Mouse (Mus musculus) thymus, postnatal 36 days (tissue): Measurements from ENCODE around the gene Slc26a1.
"Not testable (repeated sequence)": the region's sequence is repeated elsewhere in the genome, so short reads cannot be mapped to it uniquely, and the experiment has no call there.

Experiments used
- DNase-seq, 2 experiments: peaks; one replicate each; pipeline ENCODE4 v3.0.0; 2022; ENCODE audit warnings: mixed read lengths in 2 of 2

Slc26a1 gene

DNA sequence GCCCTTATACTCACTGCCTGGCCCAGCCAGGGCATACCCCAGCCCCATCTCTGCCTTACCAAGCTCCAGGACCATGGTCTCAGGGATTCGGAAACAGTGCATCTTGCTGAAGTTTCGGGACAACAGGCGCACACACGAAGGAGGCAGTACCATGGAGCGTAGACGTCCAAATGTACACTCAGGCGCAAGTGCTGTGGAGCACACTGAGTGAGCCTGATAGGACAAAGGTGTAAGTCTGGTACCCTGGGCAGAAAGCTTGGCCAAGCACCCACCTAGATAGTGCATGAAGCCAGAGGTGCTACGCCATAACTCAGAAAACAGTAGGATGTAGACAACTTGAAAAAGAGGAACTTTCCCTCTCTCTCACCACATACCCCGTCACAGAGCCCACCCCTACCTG lies 20.0 kb downstream of the Slc26a1 start:
- no peak for DNase-seq

DNA sequence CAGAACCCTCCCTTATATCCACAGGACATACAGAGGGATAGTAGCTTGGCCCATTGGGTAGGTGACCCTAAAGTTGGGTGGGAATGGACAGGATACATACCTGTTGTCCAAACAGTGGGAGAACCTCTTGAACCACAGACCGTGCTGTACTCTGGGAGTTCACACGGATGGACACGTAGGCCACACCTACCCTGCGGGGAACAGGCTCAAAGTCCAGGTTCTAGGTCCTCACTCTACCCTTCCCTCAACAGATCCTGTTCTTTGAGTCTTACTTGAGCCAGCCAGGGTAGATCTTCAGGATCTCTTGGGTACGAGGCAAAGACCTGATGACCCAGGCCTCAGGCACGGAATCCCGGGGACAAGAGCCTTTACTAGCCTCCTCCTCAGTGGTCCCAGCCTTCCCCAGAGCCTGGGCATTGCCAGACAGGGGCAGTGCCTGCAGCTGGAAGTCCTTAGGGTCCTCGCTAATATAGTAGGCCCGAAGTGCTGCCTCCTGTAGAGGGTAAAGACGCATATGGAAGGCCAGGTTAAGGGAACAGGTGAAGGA lies 20.9 kb downstream of the Slc26a1 start:
- no peak for DNase-seq

DNA sequence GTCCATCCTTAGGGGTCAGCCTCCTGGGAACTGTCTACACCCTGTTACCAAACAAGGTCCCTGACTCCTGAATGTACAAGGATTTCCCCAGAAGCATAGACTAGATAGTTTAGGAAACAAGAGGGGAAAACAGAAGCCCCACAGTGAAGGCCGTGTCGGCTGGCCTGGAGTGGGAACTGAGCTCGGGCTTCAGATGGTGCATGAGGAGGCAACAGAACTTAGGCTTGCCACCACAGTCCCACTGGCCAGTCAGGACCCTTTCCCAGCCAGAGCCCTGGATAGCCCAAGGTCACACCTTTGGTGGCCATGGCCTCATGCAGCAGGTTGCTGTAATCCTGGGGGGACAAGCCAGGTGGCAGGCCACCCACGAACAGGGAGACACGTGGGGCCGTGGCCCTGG lies 22.0 kb downstream of the Slc26a1 start:
- no peak for DNase-seq

DNA sequence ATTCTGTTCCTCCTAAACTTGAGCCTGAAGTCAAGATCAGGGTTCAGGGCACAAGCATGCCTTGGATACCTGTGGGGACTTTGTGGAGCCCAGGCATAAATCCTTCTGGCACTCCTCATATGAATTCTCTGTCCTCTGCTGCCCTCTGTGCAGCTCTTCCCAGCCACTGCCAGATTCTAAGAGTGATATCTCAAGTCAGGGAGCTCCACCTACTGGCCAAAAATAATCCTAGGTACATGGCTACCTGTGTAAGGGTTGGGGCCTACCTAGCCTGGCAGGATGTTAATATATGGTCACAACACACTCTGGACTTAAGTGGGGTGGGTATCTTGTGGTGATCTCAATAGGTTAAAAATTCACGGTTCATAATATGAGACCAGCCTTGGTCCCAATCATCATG lies 23.5 kb downstream of the Slc26a1 start:
- DNase-seq = peak; percentile 42 to 48

DNA sequence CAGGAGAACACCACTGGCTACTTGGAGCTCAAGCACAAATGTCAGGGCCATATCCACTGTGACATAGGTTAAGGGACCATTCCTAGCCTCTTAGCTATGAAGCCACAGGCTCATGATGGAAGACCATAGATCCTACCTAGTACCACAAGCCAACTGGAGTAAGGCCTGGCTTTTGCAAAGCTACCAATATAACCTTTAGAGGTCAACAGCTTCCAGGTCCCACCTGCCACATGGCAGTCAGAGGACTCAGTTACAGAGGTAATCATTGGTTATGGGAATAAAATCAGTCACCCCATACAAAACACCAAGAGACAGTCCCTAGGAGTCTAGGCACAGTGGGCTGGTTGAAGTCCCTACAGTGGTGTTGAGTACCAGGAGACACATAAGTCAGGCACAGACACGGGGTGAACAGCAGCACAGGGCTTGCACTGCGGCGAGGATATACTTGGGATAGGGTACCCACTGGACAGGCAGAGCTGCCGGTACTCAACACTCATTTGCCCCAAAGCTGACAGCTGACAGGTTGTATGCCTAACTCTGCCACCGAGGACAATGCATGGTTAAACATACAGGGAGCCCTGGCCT lies 24.1 kb downstream of the Slc26a1 start:
- no peak for DNase-seq

DNA sequence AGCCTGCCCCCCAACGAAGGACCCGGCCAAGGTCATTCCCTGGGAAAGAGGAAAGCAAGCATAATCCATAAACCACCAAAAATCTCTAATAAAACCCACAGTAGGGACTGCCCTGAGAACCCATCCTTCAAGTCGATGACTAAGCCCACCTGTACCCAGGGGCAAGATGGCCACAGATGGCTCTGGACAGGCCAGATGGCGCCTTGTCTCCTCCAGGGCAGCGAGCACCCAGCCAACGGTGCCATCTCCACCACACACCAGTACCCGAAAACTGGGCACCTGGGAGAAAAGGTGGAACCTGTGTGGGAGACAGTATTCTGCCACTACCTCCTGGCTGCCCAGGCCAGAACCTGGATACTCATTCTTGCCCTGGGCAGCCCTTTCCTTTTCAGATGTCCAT lies 25.0 kb downstream of the Slc26a1 start:
- DNase-seq = no peak

DNA sequence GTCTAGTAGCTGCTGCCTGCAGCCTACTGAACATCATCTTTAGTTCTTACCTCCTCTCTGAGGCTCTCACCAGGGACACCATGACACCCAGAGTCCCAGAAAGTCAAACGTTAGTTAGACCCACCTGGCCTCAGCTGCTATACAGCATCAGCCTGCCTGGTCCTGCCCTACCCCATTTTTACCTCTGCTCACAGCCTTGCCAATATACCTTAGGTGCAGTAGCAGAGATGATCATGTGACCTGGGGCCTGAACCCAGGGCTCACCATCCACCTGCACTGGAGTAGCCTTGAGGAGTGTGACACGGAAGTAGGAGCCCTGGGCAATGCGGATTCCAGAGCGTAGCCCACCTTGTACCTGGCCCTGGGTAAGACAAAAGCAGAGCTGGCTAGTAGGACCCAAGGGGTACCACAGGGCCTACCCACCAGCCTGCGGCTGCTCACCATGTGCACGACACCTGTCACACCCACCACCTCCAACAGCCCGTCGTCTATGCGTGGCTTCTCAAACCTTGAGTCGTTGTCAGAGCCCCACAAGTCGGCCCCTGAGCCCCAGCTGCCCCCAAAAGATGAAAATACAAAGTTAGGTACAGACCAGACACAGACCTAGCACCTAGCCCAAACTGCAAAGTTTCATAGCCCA lies 26.3 kb downstream of the Slc26a1 start:
- no peak for DNase-seq

DNA sequence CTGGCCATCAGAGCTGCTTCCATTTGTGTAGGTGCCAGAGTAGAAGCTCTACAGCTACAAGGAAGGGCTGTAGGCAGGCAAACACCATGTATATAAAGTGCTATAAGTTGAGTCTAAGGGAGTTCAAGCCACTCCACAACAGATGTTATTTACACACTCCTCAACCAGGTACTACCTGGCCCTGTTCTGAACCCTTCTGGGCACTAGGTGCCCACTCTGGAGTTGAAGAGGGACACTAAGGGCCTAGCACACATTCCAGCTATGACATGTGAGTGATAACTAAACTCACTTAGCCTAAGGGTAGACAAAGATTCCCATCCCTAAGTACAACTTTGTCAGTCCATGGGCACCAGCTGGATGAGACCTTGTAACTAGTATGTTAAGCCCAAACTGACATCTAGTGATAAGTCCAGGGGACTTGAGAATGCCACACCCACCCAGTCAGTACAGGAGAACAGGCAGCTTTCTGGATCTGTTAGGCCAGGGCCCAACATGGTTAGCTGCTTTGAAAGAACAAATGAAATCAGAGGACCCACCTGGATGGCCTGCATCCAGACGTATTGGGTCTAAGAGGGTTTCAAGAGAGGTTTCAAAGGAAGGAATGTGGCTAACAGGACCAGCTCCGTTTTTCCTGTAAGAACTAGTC lies 27.4 kb downstream of the Slc26a1 start:
- no peak for DNase-seq

DNA sequence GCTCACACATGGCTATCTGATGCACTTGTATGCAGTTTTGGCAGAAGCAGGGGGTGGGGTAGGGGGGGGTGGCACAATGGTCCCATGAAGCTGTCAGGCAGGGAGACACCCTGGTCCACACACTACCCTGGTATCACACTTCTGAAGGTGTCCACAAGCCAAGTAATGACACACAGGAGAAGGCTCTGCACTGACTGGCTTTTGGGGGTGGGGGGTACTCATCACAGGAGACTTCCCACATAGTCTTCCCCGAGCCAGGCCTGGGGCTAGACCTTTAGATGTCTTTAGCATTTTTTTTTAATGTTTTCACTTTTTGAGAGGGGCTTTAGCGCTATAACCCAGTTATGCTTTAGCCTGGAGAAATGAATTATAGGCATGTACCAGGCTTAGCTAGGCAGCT lies 28.1 kb downstream of the Slc26a1 start:
- no peak for DNase-seq

DNA sequence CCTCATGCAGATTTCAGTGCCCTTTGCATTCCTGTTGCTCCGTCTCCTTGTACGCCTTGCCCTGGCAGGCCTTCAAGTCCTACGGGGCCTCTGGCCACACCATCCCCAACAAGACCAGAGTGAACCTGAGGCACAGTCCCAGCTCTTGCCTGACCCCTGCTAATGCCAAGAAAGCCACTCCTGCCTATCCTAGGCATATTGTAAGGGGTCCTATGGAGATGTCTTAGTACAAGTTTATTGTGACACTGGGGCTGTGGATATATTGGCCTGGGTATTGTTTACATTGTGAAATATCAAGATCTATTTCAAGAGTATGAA lies 29.1 kb downstream of the Slc26a1 start:
- DNase-seq = no peak

DNA sequence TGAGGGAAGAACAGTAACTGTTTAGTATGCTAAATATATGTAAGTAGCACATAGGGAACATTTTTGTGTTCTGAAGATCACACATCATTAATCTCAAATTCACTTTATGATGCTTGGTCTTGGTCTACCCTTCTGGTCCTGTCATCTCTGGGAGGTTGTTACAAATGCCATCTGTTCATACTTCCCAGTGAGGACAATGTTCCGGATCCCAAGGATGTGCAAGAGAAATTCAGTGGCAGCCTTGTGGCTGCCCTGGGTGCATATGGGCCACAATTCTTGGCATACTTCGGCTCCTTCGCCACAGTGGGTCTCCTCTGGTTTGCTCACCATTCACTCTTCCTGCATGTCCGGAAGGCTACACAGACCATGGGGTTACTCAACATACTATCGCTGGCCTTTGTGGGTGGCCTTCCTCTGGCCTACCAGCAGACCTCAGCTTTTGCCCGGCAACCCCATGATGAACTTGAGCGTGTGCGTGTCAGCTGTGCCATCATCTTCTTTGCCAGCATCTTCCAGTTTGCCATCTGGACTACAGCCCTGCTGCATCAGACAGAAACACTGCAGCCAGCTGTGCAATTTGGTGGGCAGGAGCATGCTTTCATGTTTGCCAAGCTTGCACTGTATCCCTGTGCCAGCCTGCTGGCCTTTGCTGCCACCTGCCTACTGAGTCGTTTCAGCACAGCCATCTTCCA lies 29.6 kb downstream of the Slc26a1 start:
- no peak for DNase-seq

DNA sequence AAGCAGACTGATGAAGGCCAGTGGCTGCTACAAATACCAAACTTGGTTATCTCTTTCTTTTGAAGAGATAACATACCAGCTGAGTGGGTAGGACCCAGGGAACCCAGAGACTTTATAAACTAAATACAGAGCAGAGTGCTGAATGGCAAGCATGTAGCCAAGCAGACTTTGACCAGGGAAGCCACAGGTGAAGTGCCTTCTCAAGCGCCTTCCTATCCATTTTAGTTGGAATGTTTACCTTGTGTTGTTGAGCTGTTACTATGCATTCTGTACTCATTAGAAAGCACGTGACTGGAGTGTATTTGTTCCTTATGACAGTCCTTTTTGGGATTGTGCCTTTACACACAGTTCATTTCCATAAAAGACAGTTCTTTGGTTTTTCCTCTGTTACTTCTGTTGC lies 31.7 kb downstream of the Slc26a1 start:
- DNase-seq = no peak

DNA sequence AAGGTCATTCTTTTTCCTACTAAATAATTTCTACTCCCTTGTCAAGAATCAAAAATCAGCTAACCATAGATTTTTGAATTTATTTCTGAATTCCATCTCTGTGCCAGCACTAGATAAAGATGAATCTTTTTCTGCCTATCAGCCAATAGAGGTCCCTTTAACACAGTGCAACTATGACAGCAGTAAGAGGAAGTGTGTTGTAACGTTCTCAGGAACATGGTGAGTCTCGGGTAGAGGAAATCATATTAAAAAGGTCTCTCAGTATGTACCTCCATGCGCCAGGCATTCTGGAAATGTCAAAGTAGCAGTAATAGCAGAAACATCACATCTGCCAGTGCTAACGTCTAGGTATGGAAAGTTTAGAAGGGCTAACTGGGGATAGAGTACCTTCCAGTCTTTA lies 39.2 kb downstream of the Slc26a1 start:
- no peak for DNase-seq

DNA sequence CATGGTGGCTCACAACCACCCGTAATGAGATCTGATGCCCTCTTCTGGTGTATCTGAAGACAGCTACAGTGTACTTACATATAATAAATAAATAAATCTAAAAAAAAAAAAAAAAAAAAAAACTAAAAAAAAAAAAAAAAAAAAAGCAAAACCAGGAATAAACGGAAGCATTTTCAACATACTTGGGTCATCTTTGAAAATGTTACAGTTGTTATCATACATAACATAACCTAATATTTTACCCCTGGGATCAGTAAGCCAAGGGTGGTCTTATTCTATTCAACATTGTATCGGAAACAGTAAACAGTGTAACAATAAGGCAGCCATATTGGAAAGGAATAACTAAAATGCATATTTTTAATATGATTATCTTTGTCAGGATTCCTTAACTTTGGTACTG lies 41.3 kb downstream of the Slc26a1 start:
- DNase-seq = not testable (repeated sequence)

DNA sequence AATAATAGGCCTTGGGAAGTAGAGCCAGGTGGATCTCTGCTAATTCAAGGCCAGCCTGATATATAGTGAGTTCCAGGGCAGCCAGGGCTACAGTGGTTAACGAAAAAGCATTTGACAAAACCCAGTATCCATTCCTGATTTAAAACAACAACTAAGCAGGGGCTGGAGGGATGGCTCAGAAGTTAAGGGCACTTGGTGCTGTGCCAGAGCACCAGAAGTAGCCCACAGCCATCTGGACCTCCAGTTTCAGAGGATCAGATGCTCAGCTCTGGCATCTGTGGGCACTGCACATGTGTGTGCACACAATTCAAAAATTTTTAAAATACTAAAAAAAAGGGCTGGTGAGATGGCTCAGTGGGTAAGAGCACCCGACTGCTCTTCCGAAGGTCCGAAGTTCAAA lies 41.7 kb downstream of the Slc26a1 start:
- no peak for DNase-seq

DNA sequence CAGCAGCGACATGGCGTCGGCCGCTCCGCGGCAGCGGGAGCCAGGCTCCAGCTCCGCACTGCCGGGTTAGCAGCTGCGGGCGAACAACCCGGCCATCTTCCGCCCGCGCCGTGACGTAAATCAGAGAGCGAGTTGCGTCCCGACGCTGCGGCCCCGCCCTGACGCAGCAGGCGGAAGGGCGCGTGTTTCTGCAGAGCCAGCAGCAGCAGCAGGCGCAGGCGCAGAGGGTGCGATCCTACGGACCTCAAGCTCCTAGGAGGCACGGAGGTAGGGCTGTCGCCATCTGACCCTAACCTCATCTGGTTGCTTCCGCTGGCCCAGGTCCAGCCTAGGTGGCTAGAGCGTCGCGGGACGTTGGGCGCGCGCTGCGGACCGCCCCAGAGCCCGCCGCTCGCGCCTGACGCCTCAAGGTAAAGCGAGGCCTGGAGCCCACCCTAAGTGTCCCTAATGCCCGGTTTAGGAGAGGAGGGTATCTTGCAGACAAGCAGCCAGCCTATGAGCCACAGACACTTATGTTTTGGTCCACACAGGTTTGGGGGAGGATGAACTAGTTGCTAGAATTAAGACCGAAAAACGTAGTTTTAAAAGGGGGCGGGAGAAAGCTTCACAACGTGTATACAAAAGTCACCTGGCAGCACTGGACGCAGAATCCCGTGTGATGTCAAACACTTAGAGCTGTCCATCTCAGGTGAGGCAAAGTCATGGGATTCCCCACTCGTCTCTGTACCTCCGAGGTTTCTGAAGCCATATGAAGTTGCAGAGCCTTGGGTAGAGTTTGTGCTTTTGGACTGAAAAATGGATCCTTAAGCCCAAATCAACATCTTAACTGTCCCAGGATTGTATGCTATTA lies 45.5 kb downstream of the Slc26a1 start, which contains the start of the genes Gak and Tmem175:
Gene Gak, minus strand, starts transcription at position 122 of the 850 bp plus-strand sequence.
Gene Tmem175, plus strand, starts transcription at position 137 of the 850 bp plus-strand sequence.
- DNase-seq = peak; percentile 90 to 94

DNA sequence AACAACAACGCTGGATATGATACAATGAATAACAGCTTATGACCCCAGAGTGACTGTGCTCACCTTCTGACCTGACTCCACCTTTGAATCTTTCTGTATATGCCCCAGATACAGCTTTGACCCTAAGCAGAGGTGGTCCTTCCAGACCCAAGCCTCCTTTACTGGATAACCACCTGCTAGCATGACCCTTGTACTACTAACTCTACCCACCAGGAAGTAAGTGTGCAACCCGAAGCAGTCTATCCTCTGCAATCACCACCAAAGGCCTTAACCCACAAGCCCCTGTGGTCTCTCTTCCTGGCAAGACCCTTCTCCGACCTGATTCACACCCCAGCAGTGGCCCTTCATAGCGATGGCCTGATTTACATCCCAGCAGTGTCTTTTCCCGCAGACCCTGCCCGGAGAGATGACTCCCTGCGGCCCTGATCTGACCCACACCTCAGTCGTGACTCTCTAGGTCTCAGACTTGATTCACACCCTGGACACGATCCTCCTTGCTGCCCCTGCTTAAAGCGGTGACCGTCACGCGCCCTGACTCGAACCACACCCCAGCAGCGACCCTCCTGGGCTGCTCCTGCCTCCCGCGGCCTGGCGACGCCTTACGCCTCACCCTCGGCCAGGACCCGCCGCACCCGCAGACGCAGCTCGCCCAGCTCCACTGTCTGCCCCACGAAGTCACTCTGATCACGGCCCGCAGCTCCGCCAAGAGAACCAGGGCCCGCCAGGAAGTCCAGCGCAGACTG lies 46.3 kb downstream of the Slc26a1 start:
- peak in 1 of 2 experiments; percentile 27 for DNase-seq

DNA sequence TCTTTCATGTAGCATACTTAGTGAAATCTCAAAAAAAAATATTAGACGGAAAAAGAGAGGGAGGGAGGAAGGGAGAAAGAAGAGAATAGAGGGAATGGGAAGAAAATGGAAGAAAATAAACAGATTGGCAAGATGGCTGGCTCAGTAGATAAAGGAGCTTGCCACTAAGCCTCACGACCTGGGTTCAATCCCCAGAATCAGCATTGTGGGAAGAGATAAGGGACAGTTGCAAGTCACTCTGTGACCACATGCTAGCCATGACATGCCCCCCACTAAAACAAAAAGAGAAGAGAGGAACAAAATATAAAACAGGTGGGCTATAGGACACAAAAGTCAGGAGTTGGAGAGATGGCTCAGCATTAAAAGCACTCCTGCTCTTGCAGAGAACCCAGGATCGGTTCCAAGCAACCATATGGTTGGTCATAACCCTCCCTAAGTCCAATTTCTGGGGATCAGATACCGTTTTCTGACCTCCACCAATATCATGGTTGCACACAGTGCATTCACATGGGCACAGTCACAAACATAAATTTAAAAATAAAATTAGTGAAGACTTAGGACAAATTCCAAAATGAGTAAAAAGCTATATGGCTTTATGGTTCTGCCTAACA lies 49.2 kb downstream of the Slc26a1 start:
- DNase-seq = no peak

DNA sequence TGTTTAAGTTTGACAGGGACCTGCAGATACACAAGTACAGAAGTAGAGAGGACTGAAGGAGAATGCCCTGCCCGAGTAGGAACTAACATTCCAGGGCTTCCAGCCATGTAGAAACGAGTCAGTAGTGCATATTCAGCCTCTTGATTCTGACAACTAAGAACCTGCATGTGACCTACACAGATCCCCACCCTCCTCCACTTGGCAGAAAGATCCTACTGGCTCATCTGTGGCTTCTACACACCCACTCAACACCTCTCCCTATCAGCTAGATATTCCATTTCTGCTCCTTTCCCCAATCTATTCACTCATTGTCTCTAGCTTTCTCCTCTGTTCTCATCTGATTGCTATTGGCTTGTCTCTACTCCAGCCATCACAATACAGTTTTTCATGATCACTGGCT lies 53.5 kb downstream of the Slc26a1 start:
- DNase-seq = no peak
